Mouse (Mus musculus): ENCODE results near the gene Smco2. TPM values are rescaled to one million over a fixed set of nuclear protein-coding genes. Genes with fewer than 3 reads are reported as not detected.

Smco2 gene
- polyA plus RNA-seq, 2 experiments: not detected

DNA sequence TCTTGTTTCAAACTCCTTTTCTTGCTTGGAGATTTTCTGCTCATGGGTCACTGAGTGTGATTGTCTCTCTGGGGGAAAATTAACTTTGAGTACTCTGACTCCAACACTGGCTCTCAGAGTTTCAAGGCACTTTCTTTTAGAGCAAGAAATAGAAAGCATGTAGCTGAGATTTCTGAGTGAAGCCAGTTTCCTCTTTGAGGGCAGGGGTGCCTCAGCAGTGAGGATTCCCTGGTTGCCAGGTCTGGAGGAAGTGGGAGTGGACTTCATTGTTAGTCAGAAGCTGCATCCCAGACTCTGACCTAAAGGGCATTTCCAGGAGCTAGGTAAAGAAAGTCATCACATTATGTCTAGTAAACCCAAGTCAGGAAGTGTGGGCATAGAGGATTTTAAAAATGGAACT is 40.7 kb downstream of the Smco2 start:
- TF ChIP-seq CTCF (IDR thresholded peaks at IDR 0.05; ENCODE audit: low read depth) (no peak), EP300 (IDR thresholded peaks at IDR 0.05; ENCODE audit: low read depth) (no peak)
- H3K4me1 ChIP-seq (replicated peaks; ENCODE audit: control insufficient read depth in 2 of 2, insufficient read depth in 2 of 2, low read length in 1 of 2): no peaks in the 10 kb centered on the region; a peak in 1 of 4 replicates
- no peaks in the 10 kb centered on the region for H3K27me3 ChIP-seq (ENCODE audit: control insufficient read depth, insufficient read depth, low read length)
- H3K4me3 ChIP-seq (ENCODE audit: insufficient read depth in 1 of 2, low read depth in 2 of 2, low read length in 2 of 2): no peak overlapping the region
- no peak overlapping the region for H3K9ac ChIP-seq (replicated peaks)
- no peak for ATAC-seq (ENCODE audit: insufficient read depth)
- no peak overlapping the region for H3K27ac ChIP-seq
- H3K9me3 ChIP-seq (ENCODE audit: control insufficient read depth, low read length): no peaks in the 10 kb centered on the region
- no peak for DNase-seq (ENCODE audit: low read depth in 3 of 3, low spot score in 3 of 3)
- H3K36me3 ChIP-seq (replicated peaks; ENCODE audit: control insufficient read depth, insufficient read depth, low read depth): no peaks in the 10 kb centered on the region
- H3K4me2 ChIP-seq (ENCODE audit: low read depth): peak overlapping the region; percentile 18

DNA sequence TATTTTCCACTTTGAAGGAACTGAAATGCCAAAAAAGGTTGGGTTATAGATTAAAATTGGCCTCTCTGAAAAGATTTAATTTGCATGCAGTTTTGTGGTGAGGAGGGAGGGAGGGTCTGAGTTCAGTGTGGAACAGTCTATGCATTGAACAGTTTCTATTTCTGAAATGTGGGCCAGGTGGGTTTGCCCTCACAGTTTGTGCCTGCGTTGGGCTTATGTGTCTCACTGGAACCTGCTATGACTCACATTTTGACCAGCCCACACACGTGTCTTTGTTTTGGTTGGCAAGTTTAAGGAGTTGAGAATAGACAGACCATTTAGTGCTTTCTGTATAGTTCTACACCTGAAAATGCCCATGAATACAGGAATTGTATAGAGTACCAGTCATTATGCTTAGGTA is 44.0 kb downstream of the Smco2 start:
- H3K4me3 ChIP-seq (ENCODE audit: insufficient read depth in 1 of 2, low read depth in 2 of 2, low read length in 2 of 2): no peak overlapping the region
- no peak overlapping the region for H3K27ac ChIP-seq
- H3K9ac ChIP-seq (replicated peaks): no peak overlapping the region
- no peaks in the 10 kb centered on the region for H3K4me1 ChIP-seq (replicated peaks; ENCODE audit: control insufficient read depth in 2 of 2, insufficient read depth in 2 of 2, low read length in 1 of 2)
- no peaks in the 10 kb centered on the region for H3K36me3 ChIP-seq (replicated peaks; ENCODE audit: control insufficient read depth, insufficient read depth, low read depth)
- no peaks in the 10 kb centered on the region for H3K27me3 ChIP-seq (ENCODE audit: control insufficient read depth, insufficient read depth, low read length)
- no peaks in the 10 kb centered on the region for H3K9me3 ChIP-seq (ENCODE audit: control insufficient read depth, low read length)
- ATAC-seq (ENCODE audit: insufficient read depth) (no peak), DNase-seq (ENCODE audit: low read depth in 3 of 3, low spot score in 3 of 3) (no peak)
- no peak overlapping the region for H3K4me2 ChIP-seq (ENCODE audit: low read depth)
- WGBS (ENCODE audit: insufficient replicate concordance): 54% methylated on average over 2 of the region's 2 CpGs
- TF ChIP-seq CTCF (IDR thresholded peaks at IDR 0.05; ENCODE audit: low read depth) (no peak), EP300 (IDR thresholded peaks at IDR 0.05; ENCODE audit: low read depth) (no peak)

DNA sequence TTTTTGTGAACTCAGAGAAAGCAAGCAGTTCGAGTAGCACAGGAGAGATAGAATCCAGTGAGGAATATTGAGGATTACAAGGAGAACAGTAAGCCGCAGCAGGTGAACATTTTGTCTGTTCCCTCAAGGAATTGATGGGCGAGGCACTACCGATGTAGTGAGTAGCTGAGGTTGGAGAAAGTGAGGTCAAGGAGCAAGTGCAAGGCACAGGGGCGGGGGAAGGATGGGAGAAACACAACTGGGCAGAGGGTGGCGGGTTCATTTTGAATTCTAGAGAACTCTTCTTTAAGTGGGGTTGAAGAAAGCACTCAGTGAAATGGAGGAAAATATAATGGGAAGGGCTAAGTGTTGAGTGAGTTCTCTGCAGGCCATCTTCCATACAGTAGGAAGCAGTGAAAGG is 48.8 kb downstream of the Smco2 start:
- Histone ChIP-seq H3K27ac (no peak overlapping the region), H3K9me3 (ENCODE audit: control insufficient read depth, low read length) (no peaks in the 10 kb centered on the region), H3K4me1 (replicated peaks; ENCODE audit: control insufficient read depth in 2 of 2, insufficient read depth in 2 of 2, low read length in 1 of 2) (peaks cover 0 to 3% of the 10 kb centered on the region in 2 experiments; a peak in 1 of 4 replicates), H3K9ac (replicated peaks) (no peak overlapping the region), H3K36me3 (replicated peaks; ENCODE audit: control insufficient read depth, insufficient read depth, low read depth) (no peaks in the 10 kb centered on the region), H3K4me2 (ENCODE audit: low read depth) (no peak overlapping the region), H3K27me3 (ENCODE audit: control insufficient read depth, insufficient read depth, low read length) (no peaks in the 10 kb centered on the region), H3K4me3 (ENCODE audit: insufficient read depth in 1 of 2, low read depth in 2 of 2, low read length in 2 of 2) (no peak overlapping the region)
- no peak for DNase-seq (ENCODE audit: low read depth in 3 of 3, low spot score in 3 of 3)
- no peak for ATAC-seq (ENCODE audit: insufficient read depth)
- TF ChIP-seq EP300 (IDR thresholded peaks at IDR 0.05; ENCODE audit: low read depth): no peak
- no peak for TF ChIP-seq CTCF (IDR thresholded peaks at IDR 0.05; ENCODE audit: low read depth)
- 64% methylated on average over 6 of the region's 6 CpGs for WGBS (ENCODE audit: insufficient replicate concordance)

DNA sequence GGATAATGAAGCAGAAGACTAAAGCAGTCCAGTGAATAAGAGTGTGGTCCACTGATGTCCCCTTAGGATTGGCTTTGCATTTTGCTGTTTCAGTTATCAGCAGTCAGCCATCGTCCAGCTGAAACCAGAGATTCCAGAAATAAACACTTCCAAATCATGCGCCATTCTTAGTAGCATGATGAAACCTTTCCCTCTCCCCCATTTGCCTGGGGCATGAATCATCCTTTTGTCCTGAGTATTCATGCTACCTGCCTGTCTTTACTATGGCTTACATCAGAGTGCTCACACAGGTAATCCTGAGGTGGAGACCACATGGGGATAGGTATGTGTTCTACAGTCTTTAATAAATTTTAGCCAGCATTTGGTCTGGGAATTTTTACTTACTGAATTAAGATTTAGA is 49.7 kb downstream of the Smco2 start:
- ATAC-seq (ENCODE audit: insufficient read depth) (no peak), DNase-seq (ENCODE audit: low read depth in 3 of 3, low spot score in 3 of 3) (no peak)
- Histone ChIP-seq H3K4me2 (ENCODE audit: low read depth) (no peak overlapping the region), H3K9me3 (ENCODE audit: control insufficient read depth, low read length) (no peaks in the 10 kb centered on the region), H3K9ac (replicated peaks) (no peak overlapping the region), H3K36me3 (replicated peaks; ENCODE audit: control insufficient read depth, insufficient read depth, low read depth) (no peaks in the 10 kb centered on the region), H3K27me3 (ENCODE audit: control insufficient read depth, insufficient read depth, low read length) (no peaks in the 10 kb centered on the region), H3K27ac (no peak overlapping the region), H3K4me1 (replicated peaks; ENCODE audit: control insufficient read depth in 2 of 2, insufficient read depth in 2 of 2, low read length in 1 of 2) (peaks cover 0 to 4% of the 10 kb centered on the region in 2 experiments; a peak in 1 of 4 replicates), H3K4me3 (ENCODE audit: insufficient read depth in 1 of 2, low read depth in 2 of 2, low read length in 2 of 2) (no peak overlapping the region)
- 57% methylated on average over 2 of the region's 2 CpGs for WGBS (ENCODE audit: insufficient replicate concordance)
- TF ChIP-seq EP300 (IDR thresholded peaks at IDR 0.05; ENCODE audit: low read depth): no peak
- no peak for TF ChIP-seq CTCF (IDR thresholded peaks at IDR 0.05; ENCODE audit: low read depth)

DNA sequence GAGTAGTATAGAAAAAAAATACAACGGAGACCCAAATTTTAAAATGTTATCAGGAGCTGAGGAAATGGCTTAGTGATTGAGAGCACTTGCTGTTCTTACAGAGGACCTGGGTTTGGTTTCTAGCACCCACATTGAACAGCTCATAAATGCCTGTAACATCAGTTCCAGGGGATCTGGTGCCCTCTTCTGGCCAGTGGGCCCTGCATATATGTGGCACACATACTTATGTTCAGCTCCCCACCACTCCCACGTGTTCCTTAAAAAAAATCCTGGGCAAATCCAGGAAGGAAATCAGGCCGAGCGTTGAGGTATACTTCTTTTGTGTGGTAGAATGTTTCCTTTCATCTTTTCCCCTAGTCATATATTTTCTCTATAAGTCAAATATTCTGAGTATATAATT is 52.0 kb downstream of the Smco2 start:
- Histone ChIP-seq H3K4me3 (ENCODE audit: insufficient read depth in 1 of 2, low read depth in 2 of 2, low read length in 2 of 2) (no peak overlapping the region), H3K27ac (no peak overlapping the region), H3K4me1 (replicated peaks; ENCODE audit: control insufficient read depth in 2 of 2, insufficient read depth in 2 of 2, low read length in 1 of 2) (peaks cover 4 to 14% of the 10 kb centered on the region in 2 experiments; a peak in 2 of 4 replicates), H3K27me3 (ENCODE audit: control insufficient read depth, insufficient read depth, low read length) (no peaks in the 10 kb centered on the region), H3K4me2 (ENCODE audit: low read depth) (no peak overlapping the region), H3K36me3 (replicated peaks; ENCODE audit: control insufficient read depth, insufficient read depth, low read depth) (no peaks in the 10 kb centered on the region), H3K9me3 (ENCODE audit: control insufficient read depth, low read length) (no peaks in the 10 kb centered on the region), H3K9ac (replicated peaks) (no peak overlapping the region)
- no peak for TF ChIP-seq CTCF (IDR thresholded peaks at IDR 0.05; ENCODE audit: low read depth)
- TF ChIP-seq EP300 (IDR thresholded peaks at IDR 0.05; ENCODE audit: low read depth): no peak
- ATAC-seq (ENCODE audit: insufficient read depth) (no peak), DNase-seq (ENCODE audit: low read depth in 3 of 3, low spot score in 3 of 3) (no peak)
- WGBS (ENCODE audit: insufficient replicate concordance): 70% methylated on average over 4 of the region's 4 CpGs
